Mouse (Mus musculus): Measurements from ENCODE around the gene Atg14. TPM values are rescaled to one million over a fixed set of nuclear protein-coding genes. Genes with fewer than 3 reads are reported as not detected.
"Not testable (repeated sequence)": the region's sequence is repeated elsewhere in the genome, so short reads cannot be mapped to it uniquely, and the experiment has no call there.

Atg14 gene
- polyA plus RNA-seq, 1 experiment: 8.5 TPM

GRCm38 (mm10) chr14:47535096-47535495 is 35.4 kb downstream of the Atg14 start:
- DNase-seq: no peak
- TF ChIP-seq POLR2A (IDR thresholded peaks at IDR 0.05; ENCODE audit: control insufficient read depth, extremely low read depth, insufficient read depth, low read length, poor library complexity): no peak
- no peak for TF ChIP-seq CTCF (IDR thresholded peaks at IDR 0.05; ENCODE audit: borderline replicate concordance, control insufficient read depth, extremely low read depth, insufficient read depth, low read length, poor library complexity)
- H3K4me1 ChIP-seq (replicated peaks; ENCODE audit: control insufficient read depth, insufficient read depth, low read length): peaks cover 4% of the 10 kb centered on the region; the same call in 1 of the 2 replicates
- H3K27me3 ChIP-seq (ENCODE audit: control insufficient read depth, insufficient read depth, low read length): no peaks in the 10 kb centered on the region
- 92% methylated on average over 1 of the region's 1 CpGs for WGBS
- no peaks in the 10 kb centered on the region for H3K36me3 ChIP-seq (ENCODE audit: control insufficient read depth, insufficient read depth, low read length)
- no peak overlapping the region for H3K4me3 ChIP-seq (ENCODE audit: control insufficient read depth, insufficient read depth, low read length)
- H3K27ac ChIP-seq (ENCODE audit: control insufficient read depth, insufficient read depth, low read length): no peak overlapping the region

DNA sequence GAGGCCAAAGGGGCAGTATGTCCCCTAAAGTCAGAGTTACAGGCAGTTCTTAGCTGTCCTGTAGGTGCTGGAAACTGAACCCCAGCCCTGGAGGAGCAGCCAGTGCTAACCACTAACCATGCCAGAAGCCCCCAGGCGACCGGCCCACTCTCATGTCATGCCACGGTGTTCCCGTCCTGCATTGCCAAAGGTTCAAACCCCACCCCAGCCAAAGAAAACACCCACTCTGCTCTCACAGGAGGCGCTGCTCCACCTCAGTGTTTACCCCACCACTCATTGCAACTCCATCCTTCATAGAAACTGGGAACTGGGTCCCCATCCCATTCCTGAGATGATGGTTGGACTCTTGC is 36.3 kb downstream of the Atg14 start:
- H3K27ac ChIP-seq (ENCODE audit: control insufficient read depth, insufficient read depth, low read length): no peak overlapping the region
- no peak for DNase-seq
- 93% methylated on average over 5 of the region's 5 CpGs for WGBS
- no peak overlapping the region for H3K4me3 ChIP-seq (ENCODE audit: control insufficient read depth, insufficient read depth, low read length)
- H3K4me1 ChIP-seq (replicated peaks; ENCODE audit: control insufficient read depth, insufficient read depth, low read length): peaks cover 4% of the 10 kb centered on the region; the same call in 1 of the 2 replicates
- no peaks in the 10 kb centered on the region for H3K36me3 ChIP-seq (ENCODE audit: control insufficient read depth, insufficient read depth, low read length)
- TF ChIP-seq CTCF (IDR thresholded peaks at IDR 0.05; ENCODE audit: borderline replicate concordance, control insufficient read depth, extremely low read depth, insufficient read depth, low read length, poor library complexity) (0 out of 2 replicates have a peak, but pooled peaks have one; percentile 29), POLR2A (IDR thresholded peaks at IDR 0.05; ENCODE audit: control insufficient read depth, extremely low read depth, insufficient read depth, low read length, poor library complexity) (no peak)
- no peaks in the 10 kb centered on the region for H3K27me3 ChIP-seq (ENCODE audit: control insufficient read depth, insufficient read depth, low read length)

GRCm38 (mm10) chr14:47533365-47534175 is 36.9 kb downstream of the Atg14 start:
- Histone ChIP-seq H3K27ac (ENCODE audit: control insufficient read depth, insufficient read depth, low read length) (no peak overlapping the region), H3K4me1 (replicated peaks; ENCODE audit: control insufficient read depth, insufficient read depth, low read length) (peaks cover 4% of the 10 kb centered on the region; the same call in 1 of the 2 replicates), H3K36me3 (ENCODE audit: control insufficient read depth, insufficient read depth, low read length) (no peaks in the 10 kb centered on the region), H3K27me3 (ENCODE audit: control insufficient read depth, insufficient read depth, low read length) (no peaks in the 10 kb centered on the region), H3K4me3 (ENCODE audit: control insufficient read depth, insufficient read depth, low read length) (no peak overlapping the region)
- WGBS: 45% methylated on average over 11 of the region's 11 CpGs
- TF ChIP-seq CTCF (IDR thresholded peaks at IDR 0.05; ENCODE audit: borderline replicate concordance, control insufficient read depth, extremely low read depth, insufficient read depth, low read length, poor library complexity): no peak
- TF ChIP-seq POLR2A (IDR thresholded peaks at IDR 0.05; ENCODE audit: control insufficient read depth, extremely low read depth, insufficient read depth, low read length, poor library complexity): no peak
- DNase-seq: peak; percentile 32

DNA sequence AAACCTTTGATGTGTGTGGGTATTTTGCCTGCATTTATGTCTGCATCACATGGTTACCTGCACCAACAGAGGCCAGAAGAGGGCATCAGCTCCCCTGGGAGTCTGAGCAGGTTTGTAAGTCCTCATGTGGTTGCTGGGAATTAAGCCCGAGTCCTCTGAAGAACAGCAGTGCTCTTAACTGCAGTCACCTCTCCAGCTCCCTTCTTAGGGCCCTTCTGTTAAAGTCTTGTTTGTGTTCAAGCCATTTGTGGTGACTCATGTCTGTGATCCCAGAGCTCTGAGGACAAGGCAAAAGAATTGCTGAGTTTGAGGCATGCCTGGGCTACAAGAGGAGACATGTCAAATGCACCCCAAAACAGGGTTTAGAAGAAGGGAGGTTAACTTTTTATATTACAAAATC is 38.0 kb downstream of the Atg14 start:
- H3K27ac ChIP-seq (ENCODE audit: control insufficient read depth, insufficient read depth, low read length): no peak overlapping the region
- no peaks in the 10 kb centered on the region for H3K36me3 ChIP-seq (ENCODE audit: control insufficient read depth, insufficient read depth, low read length)
- WGBS: 81% methylated on average over 1 of the region's 1 CpGs
- H3K27me3 ChIP-seq (ENCODE audit: control insufficient read depth, insufficient read depth, low read length): no peaks in the 10 kb centered on the region
- no peak for TF ChIP-seq CTCF (IDR thresholded peaks at IDR 0.05; ENCODE audit: borderline replicate concordance, control insufficient read depth, extremely low read depth, insufficient read depth, low read length, poor library complexity)
- TF ChIP-seq POLR2A (IDR thresholded peaks at IDR 0.05; ENCODE audit: control insufficient read depth, extremely low read depth, insufficient read depth, low read length, poor library complexity): no peak
- H3K4me1 ChIP-seq (replicated peaks; ENCODE audit: control insufficient read depth, insufficient read depth, low read length): peaks cover 4% of the 10 kb centered on the region; the same call in 1 of the 2 replicates
- no peak for DNase-seq
- H3K4me3 ChIP-seq (ENCODE audit: control insufficient read depth, insufficient read depth, low read length): no peak overlapping the region

- not testable (repeated sequence) for H3K4me3 ChIP-seq (ENCODE audit: control insufficient read depth, insufficient read depth, low read length); DNase-seq; H3K27ac ChIP-seq (ENCODE audit: control insufficient read depth, insufficient read depth, low read length); H3K36me3 ChIP-seq (ENCODE audit: control insufficient read depth, insufficient read depth, low read length); H3K27me3 ChIP-seq (ENCODE audit: control insufficient read depth, insufficient read depth, low read length); H3K4me1 ChIP-seq (replicated peaks; ENCODE audit: control insufficient read depth, insufficient read depth, low read length)
- WGBS: 96% methylated on average over 12 of the region's 12 CpGs
These were observed 40.9 kb downstream of the Atg14 start for GRCm38 (mm10) chr14:47529592-47529991.

DNA sequence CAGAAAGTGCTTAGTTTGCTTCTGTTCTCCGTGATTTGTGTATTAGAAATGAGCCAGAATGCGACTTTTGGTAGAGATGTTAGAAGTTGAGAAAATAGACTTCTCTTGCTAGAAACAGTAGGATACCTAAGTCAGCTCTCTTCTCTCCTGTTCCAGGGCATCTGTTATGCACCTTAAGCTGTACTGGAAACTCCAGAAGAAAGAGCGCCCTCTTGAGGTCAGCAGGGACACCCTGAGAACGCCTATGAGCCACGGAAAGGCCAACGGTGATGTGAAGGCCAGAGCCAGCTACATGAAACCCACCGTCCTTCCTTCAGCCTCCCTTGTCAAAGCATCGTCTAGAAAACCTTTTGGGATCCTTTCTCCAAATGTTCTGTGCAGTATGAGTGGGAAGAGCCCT is 41.4 kb downstream of the Atg14 start:
- Histone ChIP-seq H3K4me1 (replicated peaks; ENCODE audit: control insufficient read depth, insufficient read depth, low read length) (peaks cover 4% of the 10 kb centered on the region; the same call in 1 of the 2 replicates), H3K36me3 (ENCODE audit: control insufficient read depth, insufficient read depth, low read length) (no peaks in the 10 kb centered on the region), H3K27me3 (ENCODE audit: control insufficient read depth, insufficient read depth, low read length) (no peaks in the 10 kb centered on the region), H3K27ac (ENCODE audit: control insufficient read depth, insufficient read depth, low read length) (no peak overlapping the region), H3K4me3 (ENCODE audit: control insufficient read depth, insufficient read depth, low read length) (no peak overlapping the region)
- DNase-seq: peak; percentile 58
- TF ChIP-seq POLR2A (IDR thresholded peaks at IDR 0.05; ENCODE audit: control insufficient read depth, extremely low read depth, insufficient read depth, low read length, poor library complexity) (no peak), CTCF (IDR thresholded peaks at IDR 0.05; ENCODE audit: borderline replicate concordance, control insufficient read depth, extremely low read depth, insufficient read depth, low read length, poor library complexity) (0 out of 2 replicates have a peak, but pooled peaks have one; percentile 38)
- WGBS: 50% methylated on average over 8 of the region's 8 CpGs

- no peak overlapping the region for H3K4me3 ChIP-seq (ENCODE audit: control insufficient read depth, insufficient read depth, low read length)
- DNase-seq: no peak
- no peaks in the 10 kb centered on the region for H3K36me3 ChIP-seq (ENCODE audit: control insufficient read depth, insufficient read depth, low read length)
- TF ChIP-seq POLR2A (IDR thresholded peaks at IDR 0.05; ENCODE audit: control insufficient read depth, extremely low read depth, insufficient read depth, low read length, poor library complexity) (no peak), CTCF (IDR thresholded peaks at IDR 0.05; ENCODE audit: borderline replicate concordance, control insufficient read depth, extremely low read depth, insufficient read depth, low read length, poor library complexity) (no peak)
- WGBS: 96% methylated on average over 3 of the region's 3 CpGs
- no peaks in the 10 kb centered on the region for H3K27me3 ChIP-seq (ENCODE audit: control insufficient read depth, insufficient read depth, low read length)
- no peaks in the 10 kb centered on the region for H3K4me1 ChIP-seq (replicated peaks; ENCODE audit: control insufficient read depth, insufficient read depth, low read length)
- no peak overlapping the region for H3K27ac ChIP-seq (ENCODE audit: control insufficient read depth, insufficient read depth, low read length)
These were observed 42.2 kb downstream of the Atg14 start for GRCm38 (mm10) chr14:47528293-47528692.
